Mouse (Mus musculus) limb, embryonic 13.5 days (tissue): ENCODE data around the gene Ptpn6. TPM values are rescaled to one million over a fixed set of nuclear protein-coding genes. Genes with fewer than 3 reads are reported as not detected.

ENCODE experiments used
- ATAC-seq: fragments of 200-750 bp; cut with Nextera tagmentation; 2 replicates; pipeline ENCODE4 v1.8.0; 2017; ENCODE audit warnings: low read depth, moderate number of reproducible peaks, moderate TSS enrichment; ENCODE audit not compliant: low FRiP score
- H3K27ac ChIP-seq: fragments of 300-500 bp; sonication (generic); 2 replicates; pipeline ENCODE4 v1.5.1; 2015; ENCODE audit warnings: inconsistent platforms, mild to moderate bottlenecking, moderate library complexity
- H3K27me3 ChIP-seq: fragments of 300-500 bp; sonication (generic); 2 replicates; pipeline ENCODE4 v1.6.1; 2015; ENCODE audit warnings: mild to moderate bottlenecking, inconsistent platforms
- H3K36me3 ChIP-seq: fragments of 300-500 bp; sonication (generic); 2 replicates; pipeline ENCODE4 v1.6.1; 2015; ENCODE audit warnings: inconsistent platforms, mild to moderate bottlenecking, moderate library complexity
- H3K4me1 ChIP-seq: fragments of 300-500 bp; sonication (generic); 2 replicates; pipeline ENCODE4 v1.6.1; 2015; ENCODE audit warnings: inconsistent platforms
- H3K4me2 ChIP-seq: fragments of 300-500 bp; sonication (generic); replicated peaks from 2 replicates; pipeline ENCODE4 v1.6.1; 2015; ENCODE audit warnings: inconsistent platforms, mild to moderate bottlenecking, moderate library complexity
- H3K4me3 ChIP-seq: fragments of 300-500 bp; sonication (generic); 2 replicates; pipeline ENCODE4 v1.5.1; 2015; ENCODE audit warnings: moderate library complexity, mild to moderate bottlenecking, inconsistent platforms
- H3K9ac ChIP-seq: fragments of 300-500 bp; sonication (generic); 2 replicates; pipeline ENCODE4 v1.6.1; 2015; ENCODE audit warnings: mild to moderate bottlenecking, inconsistent platforms
- H3K9me3 ChIP-seq: fragments of 300-500 bp; sonication (generic); 2 replicates; pipeline ENCODE4 v1.6.1; 2016; ENCODE audit warnings: inconsistent platforms
- WGBS: fragments of 180-500 bp; shearing (Covaris S2); methylation state at CpG from one replicate; pipeline ENCODE4 v1.1.7; 2015; 5-methylcytosine and 5-hydroxymethylcytosine counted together
- polyA plus RNA-seq: library from polyadenylated mRNA; unstranded; fragments of >200 nt; fragmentation: Nextera tagmentation; extraction: Ambion mirVana; gene quantifications from 2 replicates; pipeline ENCODE4 v1.2.1, GENCODE M21; 2015

Gene Ptpn6
- polyA plus RNA-seq, 1 experiment from 2014 or later, result 9.0 TPM

- Histone ChIP-seq H3K27ac (no peak overlapping the region), H3K9me3 (no peaks in the 10 kb centered on the region), H3K4me2 (peak overlapping the region; percentile 90), H3K27me3 (peaks cover 56% of the 10 kb centered on the region), H3K36me3 (no peaks in the 10 kb centered on the region), H3K9ac (peak overlapping the region; percentile 74; the same call in 1 of the 2 replicates), H3K4me3 (peak overlapping the region; percentile 60), H3K4me1 (peaks cover 23% of the 10 kb centered on the region)
- 26% methylated on average over 19 of the region's 19 CpGs for WGBS
- ATAC-seq, result no peak
Measured at GRCm38 (mm10) chr6:124767920-124768703, 29.6 kb upstream of the Ptpn6 start.

GRCm38 (mm10) chr6:124767536-124767919 is 29.0 kb upstream of the Ptpn6 start:
- Histone ChIP-seq H3K4me3 (no peak overlapping the region), H3K4me2 (peak overlapping the region; percentile 90; the same call in 1 of the 2 replicates), H3K27me3 (peaks cover 61% of the 10 kb centered on the region), H3K27ac (no peak overlapping the region), H3K9me3 (no peaks in the 10 kb centered on the region), H3K4me1 (peaks cover 23% of the 10 kb centered on the region), H3K36me3 (no peaks in the 10 kb centered on the region; the same call in 1 of the 2 replicates), H3K9ac (no peak overlapping the region)
- no peak for ATAC-seq
- 39% methylated on average over 4 of the region's 4 CpGs for WGBS

GRCm38 (mm10) chr6:124765951-124766350 is 27.4 kb upstream of the Ptpn6 start:
- no peaks in the 10 kb centered on the region; the same call in 1 of the 2 replicates for H3K36me3 ChIP-seq
- peaks cover 69% of the 10 kb centered on the region for H3K27me3 ChIP-seq
- WGBS, result 82% methylated on average over 7 of the region's 7 CpGs
- no peak for ATAC-seq
- H3K9ac ChIP-seq, result no peak overlapping the region
- peaks cover 23% of the 10 kb centered on the region for H3K4me1 ChIP-seq
- H3K4me2 ChIP-seq, result no peak overlapping the region
- no peak overlapping the region for H3K27ac ChIP-seq
- no peak overlapping the region for H3K4me3 ChIP-seq
- H3K9me3 ChIP-seq, result no peaks in the 10 kb centered on the region

GRCm38 (mm10) chr6:124759259-124759658 is 20.7 kb upstream of the Ptpn6 start:
- Histone ChIP-seq H3K27me3 (peaks cover 31% of the 10 kb centered on the region; the same call in 1 of the 2 replicates), H3K4me2 (peak overlapping the region; percentile 90), H3K36me3 (no peaks in the 10 kb centered on the region; the same call in 1 of the 2 replicates), H3K4me3 (peak overlapping the region; percentile 79; the same call in 1 of the 2 replicates), H3K9me3 (no peaks in the 10 kb centered on the region), H3K27ac (peak overlapping the region; percentile 99), H3K4me1 (peaks cover 38% of the 10 kb centered on the region), H3K9ac (peak overlapping the region; percentile 55)
- WGBS, result 1% methylated on average over 5 of the region's 5 CpGs
- ATAC-seq, result no peak

GRCm38 (mm10) chr6:124758849-124759232 is 20.3 kb upstream of the Ptpn6 start:
- H3K9ac ChIP-seq, result peak overlapping the region; percentile 55
- no peak for ATAC-seq
- H3K4me1 ChIP-seq, result peaks cover 42% of the 10 kb centered on the region
- H3K27ac ChIP-seq, result peak overlapping the region; percentile 99
- no peaks in the 10 kb centered on the region for H3K9me3 ChIP-seq
- H3K4me3 ChIP-seq, result peak overlapping the region; percentile 79; the same call in 1 of the 2 replicates
- whole genome bisulfite sequencing, result 57% methylated on average over 2 of the region's 2 CpGs
- H3K4me2 ChIP-seq, result peak overlapping the region; percentile 90
- peaks cover 27% of the 10 kb centered on the region; the same call in 1 of the 2 replicates for H3K27me3 ChIP-seq
- no peaks in the 10 kb centered on the region; the same call in 1 of the 2 replicates for H3K36me3 ChIP-seq

- peak overlapping the region; percentile 90 for H3K4me2 ChIP-seq
- H3K36me3 ChIP-seq, result peaks cover under 1% of the 10 kb centered on the region; the same call in 1 of the 2 replicates
- WGBS, result 38% methylated on average over 5 of the region's 5 CpGs
Measured at GRCm38 (mm10) chr6:124757909-124758848, 19.7 kb upstream of the Ptpn6 start.

GRCm38 (mm10) chr6:124757351-124757880 is 18.9 kb upstream of the Ptpn6 start:
- Histone ChIP-seq H3K9ac (peak overlapping the region; percentile 94), H3K4me3 (peak overlapping the region; percentile 79), H3K27me3 (peaks cover 14% of the 10 kb centered on the region; the same call in 1 of the 2 replicates), H3K27ac (peak overlapping the region; percentile 99), H3K9me3 (no peaks in the 10 kb centered on the region), H3K36me3 (peaks cover 8% of the 10 kb centered on the region; the same call in 1 of the 2 replicates), H3K4me1 (peaks cover 51% of the 10 kb centered on the region), H3K4me2 (peak overlapping the region; percentile 90)
- no peak for ATAC-seq
- 10% methylated on average over 5 of the region's 5 CpGs for WGBS

More at GRCm38 (mm10) chr6:124757909-124758848, 19.7 kb upstream of the Ptpn6 start:
- H3K4me3 ChIP-seq, result peak overlapping the region; percentile 79
- H3K9me3 ChIP-seq, result no peaks in the 10 kb centered on the region
- H3K27me3 ChIP-seq, result peaks cover 21% of the 10 kb centered on the region; the same call in 1 of the 2 replicates
- no peak; the same call in 1 of the 2 replicates for ATAC-seq
- H3K9ac ChIP-seq, result peak overlapping the region; percentile 94
- H3K27ac ChIP-seq, result peak overlapping the region; percentile 99
- H3K4me1 ChIP-seq, result peaks cover 48% of the 10 kb centered on the region

- peak overlapping the region; percentile 90 for H3K4me2 ChIP-seq
- peak; percentile 78 for ATAC-seq
- no peaks in the 10 kb centered on the region for H3K9me3 ChIP-seq
- peaks cover 13% of the 10 kb centered on the region; the same call in 1 of the 2 replicates for H3K36me3 ChIP-seq
- peaks cover 12% of the 10 kb centered on the region; the same call in 1 of the 2 replicates for H3K27me3 ChIP-seq
- WGBS, result 1% methylated on average over 50 of the region's 54 CpGs
- H3K9ac ChIP-seq, result peak overlapping the region; percentile 94
- peak overlapping the region; percentile 79 for H3K4me3 ChIP-seq
- H3K4me1 ChIP-seq, result peaks cover 51% of the 10 kb centered on the region
- peak overlapping the region; percentile 99 for H3K27ac ChIP-seq
Measured at GRCm38 (mm10) chr6:124756652-124757350, 18.3 kb upstream of the Ptpn6 start.

GRCm38 (mm10) chr6:124755831-124756595 is 17.5 kb upstream of the Ptpn6 start, which contains the start of the genes Gm45234 and Atn1:
Gene Gm45234, minus strand, starts transcription at chr6:124756021.
Gene Atn1, minus strand, starts transcription at chr6:124756524.
- Histone ChIP-seq H3K4me3 (peak within 1 kb of the TSS; percentile 79), H3K36me3 (peaks cover 13% of the 10 kb centered on the region; the same call in 1 of the 2 replicates), H3K4me1 (peaks cover 51% of the 10 kb centered on the region), H3K9me3 (no peaks in the 10 kb centered on the region), H3K4me2 (peak within 1 kb of the TSS; percentile 90), H3K27ac (peak within 1 kb of the TSS; percentile 99), H3K27me3 (peaks cover 6% of the 10 kb centered on the region; the same call in 1 of the 2 replicates), H3K9ac (peak within 1 kb of the TSS; percentile 94)
- ATAC-seq, result peak; percentile 54; the same call in 1 of the 2 replicates
- WGBS, result 0% methylated on average over 59 of the region's 100 CpGs

GRCm38 (mm10) chr6:124755306-124755705 is 16.8 kb upstream of the Ptpn6 start:
- H3K4me3 ChIP-seq, result peak overlapping the region; percentile 79
- 3% methylated on average over 3 of the region's 3 CpGs for WGBS
- ATAC-seq, result no peak
- H3K9ac ChIP-seq, result peak overlapping the region; percentile 94
- peaks cover 13% of the 10 kb centered on the region; the same call in 1 of the 2 replicates for H3K36me3 ChIP-seq
- peak overlapping the region; percentile 90 for H3K4me2 ChIP-seq
- H3K4me1 ChIP-seq, result peaks cover 51% of the 10 kb centered on the region
- H3K9me3 ChIP-seq, result no peaks in the 10 kb centered on the region
- peaks cover 4% of the 10 kb centered on the region; the same call in 1 of the 2 replicates for H3K27me3 ChIP-seq
- H3K27ac ChIP-seq, result peak overlapping the region; percentile 99
